Mouse (Mus musculus) 3134 (cell line): ENCODE measurements around the gene Tbx10.
"Not testable (repeated sequence)": the region's sequence is repeated elsewhere in the genome, so short reads cannot be mapped to it uniquely, and the experiment has no call there.

Experiments
- DNase-seq: peaks from one replicate; pipeline ENCODE4 v3.0.0-alpha.2; 2011; ENCODE audit warnings: low spot score; ENCODE audit not compliant: insufficient read length; ENCODE audit errors: extremely low read depth

The Tbx10 gene

DNA sequence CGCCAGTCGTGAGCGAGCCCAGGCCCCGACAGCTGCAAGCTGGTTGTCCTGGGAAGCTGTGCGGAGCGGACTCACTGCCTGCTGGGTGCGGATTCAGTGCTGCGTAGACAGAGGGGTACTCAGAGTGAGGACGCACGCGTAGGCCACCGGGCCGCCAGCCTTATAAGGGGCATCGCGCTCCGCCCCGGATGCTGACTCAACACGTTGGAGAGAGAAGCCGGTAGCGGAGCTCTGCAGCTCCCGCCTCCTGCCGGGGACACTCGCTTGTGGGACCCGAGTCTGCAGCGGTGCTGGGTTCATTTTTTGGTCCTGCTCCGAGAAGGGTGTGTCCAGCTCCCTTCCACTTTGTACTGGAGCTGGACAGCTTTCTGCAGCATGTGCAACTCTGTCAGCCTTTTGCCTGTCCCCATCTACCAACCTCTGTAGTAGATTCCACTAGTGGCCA, 45.3 kb downstream of the Tbx10 start, which contains the start of gene Gstp1:
TSS of gene Gstp1 (minus strand) at position 198 of the 445 bp plus-strand sequence.
- peak; percentile 93 for DNase-seq

DNA sequence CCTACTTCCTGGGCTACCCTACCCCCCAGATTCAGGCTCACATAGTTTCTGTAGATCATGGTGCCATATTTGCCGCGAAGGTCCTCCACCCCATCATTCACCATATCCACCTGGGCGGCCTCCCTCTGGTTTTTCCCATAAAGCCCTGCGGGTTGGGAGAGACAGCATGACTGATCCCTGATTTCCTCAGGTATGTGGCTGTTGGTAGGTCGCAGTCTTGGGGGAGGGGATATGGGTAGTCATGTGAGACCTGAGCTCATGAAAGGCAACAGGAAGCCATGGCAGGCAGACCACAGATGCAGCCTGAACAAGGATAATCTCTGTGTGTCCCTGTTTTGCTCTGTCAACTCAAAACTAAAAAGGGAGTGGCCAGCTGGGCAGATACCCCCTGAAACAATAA, 48.4 kb downstream of the Tbx10 start:
- not testable (repeated sequence) for DNase-seq

GRCm38 (mm10) chr19:4041500-4041899, 48.9 kb downstream of the Tbx10 start:
- DNase-seq, result not testable (repeated sequence)

DNA sequence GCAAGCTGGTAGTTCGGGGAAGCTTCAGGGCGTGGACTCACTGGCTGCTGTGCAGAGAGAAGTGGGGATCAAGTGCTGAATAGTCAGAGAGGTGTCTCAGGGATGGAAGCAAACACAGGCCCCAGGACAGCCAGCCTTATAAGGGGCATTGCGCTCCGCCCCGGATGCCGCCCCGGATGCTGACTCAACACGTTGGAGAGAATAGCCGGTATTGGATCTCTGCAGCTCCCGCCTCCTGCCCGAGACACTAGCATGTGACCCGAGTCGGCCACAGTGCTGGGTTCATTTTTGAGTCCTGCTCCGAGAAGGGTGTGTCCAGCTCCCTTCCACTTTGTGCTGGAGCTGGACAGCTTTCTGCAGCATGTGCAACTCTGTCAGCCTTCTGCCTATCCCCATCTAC, 49.6 kb downstream of the Tbx10 start:
- no peak for DNase-seq

DNA sequence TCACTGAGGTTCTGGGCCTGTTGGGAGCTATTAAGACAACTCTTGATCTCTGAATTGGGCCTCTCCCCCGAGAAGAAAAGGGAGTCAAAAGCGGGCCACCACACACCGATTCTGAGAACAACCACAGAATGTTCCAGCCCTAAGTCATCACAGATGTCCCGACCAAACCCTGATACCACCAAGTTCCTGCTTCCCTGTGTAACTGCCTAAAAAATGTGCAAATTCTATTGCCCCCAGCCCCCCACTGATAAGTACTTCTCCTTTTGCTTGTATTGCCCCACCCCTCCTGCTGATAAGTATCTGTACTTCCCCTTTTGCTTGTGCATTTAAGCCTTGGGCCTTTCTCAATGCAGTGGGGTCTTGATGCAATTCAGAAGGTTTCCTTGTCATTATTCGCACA, 51.6 kb downstream of the Tbx10 start:
- DNase-seq, result not testable (repeated sequence)

DNA sequence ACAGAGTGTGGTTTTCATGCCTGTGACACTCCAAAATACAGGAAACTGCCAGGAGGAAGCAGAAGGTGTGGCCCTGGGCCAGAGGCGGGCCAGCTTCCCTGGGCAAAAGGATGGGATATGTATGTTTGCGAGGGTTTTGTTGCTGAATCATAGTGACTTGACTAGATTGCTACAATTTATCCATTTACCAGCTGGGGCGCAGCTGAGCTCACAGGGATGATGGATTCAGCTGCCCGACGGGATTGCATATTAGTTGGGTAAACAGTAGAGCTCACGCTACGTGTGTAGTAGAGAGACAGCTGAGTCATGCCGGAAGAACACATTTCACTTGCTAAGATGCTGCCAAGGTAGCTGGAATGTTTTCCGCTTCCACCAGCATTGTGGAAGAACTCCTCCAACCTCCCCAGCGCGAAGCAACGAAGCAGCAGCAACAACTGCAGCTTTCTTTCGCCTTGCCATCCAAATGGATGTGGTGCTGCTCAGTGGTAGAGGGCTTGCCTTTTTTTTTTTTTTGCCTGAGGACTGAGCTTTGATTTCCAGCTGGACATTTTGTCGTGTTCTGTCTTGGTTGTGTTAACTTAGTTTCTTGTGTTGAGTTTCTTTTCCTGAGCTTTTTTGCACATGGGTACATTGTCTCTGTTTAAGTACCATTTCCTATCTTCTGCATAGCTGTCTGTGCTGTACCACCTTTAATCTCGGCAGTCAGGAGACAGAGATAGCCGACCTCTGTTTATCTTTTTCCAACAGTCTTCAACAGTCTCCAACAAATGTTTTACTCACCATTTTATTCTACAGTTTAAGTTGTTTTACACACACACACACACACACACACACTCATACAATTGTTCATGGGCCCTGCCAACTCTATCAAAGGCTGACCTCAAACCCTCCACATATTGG, 53.7 kb downstream of the Tbx10 start, which contains the start of gene Gstp2:
TSS of gene Gstp2 (minus strand) at position 58 of the 900 bp plus-strand sequence.
- peak; percentile 87 for DNase-seq

DNA sequence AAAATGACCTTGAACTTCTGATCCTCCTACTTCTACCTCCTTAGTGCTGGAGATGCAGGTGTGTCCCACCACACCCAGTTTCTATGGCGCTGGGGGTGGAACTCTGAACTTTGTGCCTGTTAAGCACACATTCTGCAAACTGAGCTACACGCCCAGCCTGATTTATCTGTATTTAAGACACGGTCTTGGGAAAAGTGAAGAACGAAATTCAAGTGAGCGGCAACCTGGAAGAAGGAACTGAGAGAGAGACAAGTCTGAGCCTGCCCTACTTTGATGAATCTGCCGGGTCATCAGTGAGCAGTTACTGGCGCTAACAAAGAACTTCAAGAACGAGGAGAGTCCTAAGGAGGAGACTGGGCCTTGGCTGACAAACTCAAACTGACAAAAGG, 54.3 kb downstream of the Tbx10 start:
- no peak for DNase-seq

- peak; percentile 37 for DNase-seq
Observed at GRCm38 (mm10) chr19:4047859-4048258, 55.3 kb downstream of the Tbx10 start.

GRCm38 (mm10) chr19:4049069-4049468, 56.5 kb downstream of the Tbx10 start:
- DNase-seq, result not testable (repeated sequence)
